Mouse (Mus musculus): Measurements from ENCODE around the gene Mcf2. TPM values are rescaled to one million over a fixed set of nuclear protein-coding genes. Genes with fewer than 3 reads are reported as not detected.

Mcf2 gene
- polyA plus RNA-seq, 1 experiment from 2014 or later, result 3.3 TPM

- Histone ChIP-seq H3K27ac (replicated peaks) (no peak overlapping the region), H3K36me3 (no peaks in the 10 kb centered on the region), H3K9me3 (replicated peaks) (no peaks in the 10 kb centered on the region), H3K4me3 (replicated peaks) (no peak overlapping the region), H3K4me2 (no peak overlapping the region), H3K27me3 (replicated peaks) (no peaks in the 10 kb centered on the region), H3K4me1 (no peaks in the 10 kb centered on the region), H3K9ac (replicated peaks) (no peak overlapping the region)
- ATAC-seq (ENCODE audit: low FRiP score), result no peak
- 10% methylated on average over 3 of the region's 3 CpGs for WGBS
Measured at GRCm38 (mm10) chrX:60026654-60027053, 152.2 kb downstream of the Mcf2 start.

- ATAC-seq (ENCODE audit: low FRiP score), result no peak
- Histone ChIP-seq H3K4me2 (no peak overlapping the region), H3K36me3 (no peaks in the 10 kb centered on the region), H3K4me1 (no peaks in the 10 kb centered on the region), H3K9ac (replicated peaks) (no peak overlapping the region), H3K9me3 (replicated peaks) (no peaks in the 10 kb centered on the region), H3K4me3 (replicated peaks) (no peak overlapping the region), H3K27ac (replicated peaks) (no peak overlapping the region), H3K27me3 (replicated peaks) (no peaks in the 10 kb centered on the region)
- WGBS, result 76% methylated on average over 2 of the region's 2 CpGs
Measured at GRCm38 (mm10) chrX:60021595-60021994, 157.3 kb downstream of the Mcf2 start.

- H3K27ac ChIP-seq (replicated peaks), result no peak overlapping the region
- ATAC-seq (ENCODE audit: low FRiP score), result no peak
- H3K9ac ChIP-seq (replicated peaks), result no peak overlapping the region
- no peaks in the 10 kb centered on the region for H3K27me3 ChIP-seq (replicated peaks)
- no peaks in the 10 kb centered on the region for H3K36me3 ChIP-seq
- no peak overlapping the region for H3K4me2 ChIP-seq
- no peaks in the 10 kb centered on the region for H3K4me1 ChIP-seq
- no peaks in the 10 kb centered on the region for H3K9me3 ChIP-seq (replicated peaks)
- 91% methylated on average over 4 of the region's 4 CpGs for WGBS
- no peak overlapping the region for H3K4me3 ChIP-seq (replicated peaks)
Measured at GRCm38 (mm10) chrX:60021007-60021406, 157.9 kb downstream of the Mcf2 start.

GRCm38 (mm10) chrX:60014588-60014987, 164.3 kb downstream of the Mcf2 start:
- 75% methylated on average over 1 of the region's 1 CpGs for WGBS
- no peak overlapping the region for H3K4me2 ChIP-seq
- H3K4me3 ChIP-seq (replicated peaks), result no peak overlapping the region
- no peaks in the 10 kb centered on the region for H3K4me1 ChIP-seq
- no peak overlapping the region for H3K9ac ChIP-seq (replicated peaks)
- no peak for ATAC-seq (ENCODE audit: low FRiP score)
- H3K27me3 ChIP-seq (replicated peaks), result no peaks in the 10 kb centered on the region
- no peak overlapping the region for H3K27ac ChIP-seq (replicated peaks)
- H3K36me3 ChIP-seq, result no peaks in the 10 kb centered on the region
- no peaks in the 10 kb centered on the region for H3K9me3 ChIP-seq (replicated peaks)

- no peaks in the 10 kb centered on the region for H3K9me3 ChIP-seq (replicated peaks)
- H3K4me1 ChIP-seq, result no peaks in the 10 kb centered on the region
- H3K27ac ChIP-seq (replicated peaks), result no peak overlapping the region
- no peaks in the 10 kb centered on the region for H3K27me3 ChIP-seq (replicated peaks)
- ATAC-seq (ENCODE audit: low FRiP score), result no peak
- no peak overlapping the region for H3K4me3 ChIP-seq (replicated peaks)
- H3K4me2 ChIP-seq, result no peak overlapping the region
- no peaks in the 10 kb centered on the region for H3K36me3 ChIP-seq
- H3K9ac ChIP-seq (replicated peaks), result no peak overlapping the region
Measured at GRCm38 (mm10) chrX:60013084-60013676, 165.7 kb downstream of the Mcf2 start.

Other genes with a start within 250 kb of the Mcf2 start
- not detected in 2 replicates for gene F9, start 179.6 kb downstream of the Mcf2 start, polyA plus RNA-seq (2015; fragmentation: Nextera tagmentation; extraction: Ambion mirVana)